Mouse (Mus musculus) c-Kit-negative CD71-positive TER-119-positive erythroid progenitor cells, embryonic 14.5 days (primary cell): ENCODE results near the gene Col4a3.

Experiments
- DNase-seq: peaks from one replicate; pipeline ENCODE4 v3.0.0-alpha.2; 2013; ENCODE audit warnings: low read depth, low spot score

Gene Col4a3

DNA sequence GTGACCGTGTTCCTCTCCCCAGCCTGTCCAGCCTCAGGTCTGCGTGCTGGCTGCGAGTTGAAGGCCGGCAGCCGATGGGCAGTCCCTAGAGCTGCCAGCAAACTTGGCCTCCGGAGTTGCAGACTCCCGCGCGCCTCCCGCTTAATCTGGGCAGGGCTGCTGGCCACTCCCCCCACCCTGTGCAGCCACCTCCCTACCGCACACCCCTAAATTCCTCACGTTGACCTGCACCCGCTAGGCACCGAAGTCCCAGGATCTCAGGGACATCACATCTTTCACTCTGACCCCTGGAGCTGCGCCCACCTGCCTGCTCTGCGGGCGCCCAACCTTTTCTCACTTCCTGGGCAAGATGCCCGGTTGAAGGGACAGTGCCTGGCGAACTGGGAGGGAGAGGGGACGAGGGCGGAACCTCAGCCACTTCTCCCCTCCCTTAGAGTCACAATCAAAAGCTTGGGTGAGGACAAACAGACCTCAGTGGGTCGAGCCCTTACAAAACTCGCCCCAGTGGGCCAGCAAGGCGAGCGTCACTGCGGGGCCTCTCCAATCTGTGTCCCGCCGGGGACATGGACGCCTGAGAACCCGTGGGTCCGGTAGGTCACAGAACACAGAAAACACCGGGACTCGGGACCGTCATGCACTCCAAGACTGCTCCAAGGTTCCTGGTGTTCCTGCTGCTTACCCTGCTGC lies at the start of gene Col4a3, which contains the start of gene Col4a4:
Gene Col4a3 (plus strand): TSS at position 209 of the 687 bp plus-strand sequence.
Gene Col4a4 (minus strand): TSS at position 137 of the 687 bp plus-strand sequence.
- no peak for DNase-seq

DNA sequence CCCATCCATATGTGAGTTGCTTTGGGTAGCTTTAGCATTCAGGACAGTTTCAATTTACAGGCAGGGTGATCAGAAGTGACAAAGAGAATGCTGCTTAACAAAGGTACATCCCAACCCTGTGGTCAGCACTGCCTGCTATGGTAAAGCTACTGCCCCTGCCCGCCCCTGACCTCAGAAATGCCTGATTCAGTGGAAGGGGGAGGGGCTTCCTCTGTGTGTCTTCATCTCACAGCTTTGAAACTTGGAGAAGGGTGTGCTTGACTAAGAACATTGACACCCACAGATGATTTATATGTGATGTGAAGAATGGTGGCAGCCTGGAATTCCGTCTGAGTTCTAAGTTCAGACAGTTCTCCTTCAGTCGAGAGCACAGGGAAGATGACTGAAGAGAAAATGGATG lies 48.9 kb upstream of the Col4a3 start:
- no peak for DNase-seq

DNA sequence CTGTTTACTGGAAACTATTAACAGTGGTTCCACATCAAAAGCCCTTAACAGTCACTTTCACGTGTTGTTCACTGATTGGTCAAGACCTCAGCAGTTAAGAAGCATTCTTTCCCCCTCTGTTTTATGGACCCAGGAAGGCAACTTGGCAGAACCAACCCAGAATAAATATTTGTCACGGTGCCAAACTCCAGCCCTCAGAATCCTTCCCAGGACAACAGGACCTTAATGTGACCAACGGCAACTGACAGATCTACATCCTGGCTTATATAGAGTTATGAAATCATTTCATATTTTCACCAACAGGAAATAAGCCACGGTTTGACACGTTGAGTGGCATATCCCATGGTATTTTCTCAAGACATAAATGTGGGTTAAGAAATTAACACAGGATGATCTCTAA lies 46.7 kb upstream of the Col4a3 start:
- DNase-seq, result no peak

DNA sequence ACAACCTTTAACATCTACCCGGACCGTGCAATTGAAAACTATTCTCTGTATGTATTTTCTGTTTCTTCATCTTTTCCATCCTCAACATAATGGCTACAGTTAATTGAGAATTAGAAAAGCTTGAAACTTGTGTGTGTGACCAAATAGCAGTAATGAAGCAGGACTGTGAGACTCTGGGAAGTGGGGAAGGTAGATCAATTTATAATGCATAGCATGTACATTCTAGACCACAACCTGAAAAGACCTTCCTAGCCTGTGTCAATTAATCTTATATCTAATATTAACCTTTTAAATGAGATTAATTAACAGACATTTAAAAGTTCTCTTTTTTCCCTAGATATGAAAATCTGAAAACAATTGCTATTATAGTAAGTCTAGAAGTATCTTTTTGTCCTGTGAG lies 42.8 kb upstream of the Col4a3 start:
- DNase-seq, result no peak

DNA sequence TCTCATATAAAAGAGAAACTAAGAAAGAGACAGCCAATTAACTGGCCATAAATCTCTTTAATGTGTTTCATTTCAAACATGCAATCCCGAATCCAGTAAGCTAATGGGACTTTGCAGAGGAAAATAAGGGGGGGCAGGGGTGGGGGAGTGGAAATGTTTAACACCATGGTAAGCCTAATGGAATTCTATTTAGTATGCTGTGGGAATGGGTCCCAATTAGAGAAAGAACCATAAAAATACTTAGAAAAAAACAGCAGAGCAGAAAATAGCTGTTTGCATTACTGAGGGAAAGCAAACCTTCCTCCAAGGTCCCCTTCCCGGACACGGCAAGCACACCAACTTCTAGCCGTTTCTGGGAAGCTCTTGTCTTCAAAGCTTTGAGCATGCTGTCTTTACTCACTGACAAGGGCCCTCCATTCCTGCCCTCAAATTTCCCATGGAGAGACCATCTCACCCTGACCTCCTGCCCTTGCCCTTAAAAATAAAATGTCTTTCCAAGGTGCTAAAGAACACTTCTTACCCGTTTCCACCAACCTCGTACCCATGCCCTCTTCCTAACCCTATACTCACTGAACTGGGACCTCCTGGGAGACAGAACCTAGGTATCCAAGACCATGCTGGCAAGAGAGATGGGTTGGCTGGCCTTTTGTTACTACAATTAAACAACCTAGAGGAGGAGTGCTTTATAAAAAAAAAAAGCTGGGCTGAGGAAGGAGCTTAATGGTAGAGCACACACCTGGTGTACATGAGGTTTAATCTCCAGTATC lies 42.1 kb upstream of the Col4a3 start:
- DNase-seq, result no peak

DNA sequence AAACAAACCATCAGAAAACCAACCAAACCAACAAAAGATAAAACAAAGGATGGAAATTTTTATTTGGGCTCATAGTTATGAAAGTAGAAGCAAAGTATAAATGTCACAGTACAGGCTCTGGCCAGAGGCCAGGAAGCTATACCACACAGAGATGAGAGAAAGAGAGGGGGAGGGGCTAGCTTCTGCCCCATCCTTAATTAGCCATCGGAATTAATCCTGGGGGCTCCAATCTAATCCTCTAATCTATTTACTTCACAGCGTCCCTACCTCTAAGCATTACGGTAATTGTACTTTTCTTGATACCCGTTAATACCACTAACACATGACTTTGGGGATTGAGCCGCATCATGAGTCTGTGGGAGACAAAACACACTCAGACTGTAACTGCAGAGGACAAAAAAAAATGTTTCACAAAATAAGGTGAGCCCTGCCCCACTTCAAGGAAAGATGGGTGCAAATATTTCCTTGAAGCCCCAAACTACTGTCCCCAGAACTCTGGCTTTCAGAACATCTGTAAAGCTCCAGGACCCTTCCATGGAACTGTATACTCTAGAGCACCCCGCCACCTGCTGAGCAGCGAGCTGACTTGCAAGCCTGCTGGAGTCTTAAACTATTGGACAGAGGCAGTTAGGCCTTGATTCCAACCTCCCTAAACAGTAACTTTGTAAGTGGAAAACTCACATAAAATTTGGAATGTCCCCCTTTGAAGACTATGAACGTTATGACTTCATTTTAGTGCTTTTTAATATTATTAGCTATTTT lies 41.3 kb upstream of the Col4a3 start:
- DNase-seq, result no peak

DNA sequence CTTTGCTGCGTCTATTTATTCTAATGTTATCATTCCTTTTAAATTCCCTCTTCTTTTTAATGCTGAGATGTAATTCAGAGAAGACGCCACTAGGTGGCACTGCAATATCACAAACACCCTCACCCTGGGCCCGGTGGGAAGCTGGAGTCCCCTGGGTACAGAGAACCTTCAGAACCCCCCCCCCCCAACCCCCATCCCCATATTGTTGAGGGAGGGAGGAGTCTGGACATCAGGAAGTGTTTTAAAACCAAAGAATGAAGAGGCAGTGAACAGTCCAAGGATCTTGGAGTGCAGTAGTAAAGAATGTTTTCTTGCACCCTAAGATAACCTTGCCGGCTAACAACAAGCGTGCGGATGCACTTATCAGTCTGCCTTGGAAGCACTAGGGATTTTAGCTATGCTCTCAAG lies 32.3 kb upstream of the Col4a3 start:
- no peak for DNase-seq

DNA sequence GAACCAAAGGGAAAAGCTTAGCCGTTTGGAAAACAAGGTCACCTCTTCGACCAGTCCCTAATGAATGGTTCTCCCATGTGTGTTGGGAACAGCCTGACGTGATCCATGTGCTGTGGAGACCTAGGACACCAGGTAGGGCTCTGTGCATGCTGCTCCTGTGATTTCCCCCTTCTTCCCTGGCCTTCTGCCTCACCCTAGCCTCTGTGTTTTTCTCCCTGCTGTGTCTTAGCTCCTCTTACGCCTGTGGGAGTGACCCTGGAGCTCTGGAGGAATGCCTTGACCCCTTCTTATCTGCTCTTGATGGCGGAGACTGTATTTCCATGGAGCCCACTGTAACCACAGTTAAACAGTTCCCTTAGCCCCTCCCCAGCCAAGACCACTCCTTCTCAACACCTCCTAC lies 31.8 kb upstream of the Col4a3 start:
- DNase-seq, result no peak

DNA sequence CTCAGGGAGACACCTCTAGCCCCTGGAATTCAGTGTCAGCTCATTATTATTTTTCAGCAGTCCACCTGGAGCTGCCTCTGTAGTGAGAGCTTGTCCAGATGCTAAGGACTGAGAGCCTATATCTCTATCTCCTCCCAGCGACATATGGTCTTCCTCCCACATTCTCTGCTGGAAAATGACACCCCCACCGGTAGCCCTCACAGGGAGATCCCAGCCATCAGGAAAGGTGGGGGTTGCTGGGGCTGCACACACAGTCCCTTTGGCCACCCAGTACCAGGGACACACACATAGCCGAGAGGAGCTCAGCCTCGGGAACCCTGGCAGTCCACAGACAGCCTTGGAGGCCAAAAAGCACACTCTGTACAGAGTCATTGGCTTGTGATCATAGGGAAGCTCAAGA lies 26.5 kb upstream of the Col4a3 start:
- DNase-seq, result no peak

DNA sequence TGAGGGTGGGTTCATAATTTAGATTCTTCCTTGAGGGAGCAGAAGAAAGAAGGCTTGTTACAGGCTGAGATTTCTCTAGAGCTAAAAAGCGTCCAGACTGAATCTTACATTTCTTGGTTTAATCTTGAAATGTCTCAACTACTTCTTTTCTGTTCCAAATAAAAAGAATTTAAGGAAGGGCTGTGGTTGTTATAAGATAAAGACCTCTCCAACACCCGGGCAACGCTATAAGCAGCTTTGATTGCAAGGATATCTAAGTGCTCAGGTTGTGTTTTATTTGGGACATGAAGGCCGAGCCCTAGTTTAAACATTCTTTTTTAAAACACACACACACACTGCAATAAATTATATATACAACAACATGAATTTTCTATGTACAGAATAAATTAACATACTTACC lies 17.3 kb upstream of the Col4a3 start:
- DNase-seq, result no peak

DNA sequence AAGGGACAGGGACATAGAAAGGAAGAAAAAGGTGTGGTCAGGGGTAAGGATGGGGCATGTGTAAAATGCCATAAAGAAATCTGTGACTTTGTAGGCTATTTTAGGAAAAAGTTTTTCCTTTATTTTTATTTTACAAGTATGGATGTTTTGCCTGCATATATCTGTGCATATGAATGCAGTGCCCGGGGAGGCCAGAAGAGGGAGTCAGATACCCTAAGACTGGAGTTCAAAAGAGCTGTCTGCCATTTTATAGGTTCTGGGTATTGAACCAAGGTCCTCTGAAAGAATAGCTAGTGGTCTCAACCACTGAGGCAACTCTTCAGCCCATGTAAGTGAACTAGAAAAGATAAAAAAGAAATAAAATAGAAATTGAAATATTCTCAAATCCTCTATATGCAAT lies 15.0 kb upstream of the Col4a3 start:
- no peak for DNase-seq

DNA sequence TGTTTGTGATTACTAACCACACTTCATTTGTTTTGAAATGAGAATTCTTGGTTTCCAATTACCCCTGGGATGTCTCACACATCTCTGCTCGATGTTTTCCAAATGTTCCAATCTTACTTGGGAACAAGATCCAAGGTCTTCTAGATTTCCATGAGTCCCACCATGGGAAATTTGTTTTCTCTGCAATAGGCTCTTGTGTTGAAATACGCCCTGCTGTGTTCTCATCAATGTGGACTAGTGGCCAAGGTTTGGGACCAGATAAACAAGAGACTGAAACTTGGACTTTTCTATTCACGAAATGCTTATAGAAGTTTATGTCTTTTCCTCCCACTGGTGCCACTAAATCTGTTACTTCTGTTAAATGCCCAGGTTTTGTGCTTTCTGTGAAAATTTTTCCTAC lies 11.0 kb upstream of the Col4a3 start:
- DNase-seq, result no peak

DNA sequence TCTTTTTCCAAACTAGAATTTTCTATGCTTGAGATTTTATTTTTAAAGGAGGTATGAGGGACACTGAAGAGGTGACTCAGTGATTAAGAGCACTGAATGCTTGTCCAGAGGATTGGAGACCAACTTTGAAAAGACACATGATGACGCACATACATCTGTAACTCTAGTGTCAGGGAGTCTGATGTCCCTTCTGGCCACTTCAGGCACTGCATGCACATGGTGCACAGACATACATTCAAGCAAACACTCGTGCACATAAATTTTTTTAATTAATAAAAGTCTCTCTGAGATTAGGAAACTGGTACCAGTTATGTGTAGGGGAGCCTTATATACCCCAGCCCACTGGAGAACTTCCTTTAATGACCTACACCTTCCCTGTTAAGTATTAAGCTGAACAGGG lies 10.5 kb upstream of the Col4a3 start:
- DNase-seq, result no peak

DNA sequence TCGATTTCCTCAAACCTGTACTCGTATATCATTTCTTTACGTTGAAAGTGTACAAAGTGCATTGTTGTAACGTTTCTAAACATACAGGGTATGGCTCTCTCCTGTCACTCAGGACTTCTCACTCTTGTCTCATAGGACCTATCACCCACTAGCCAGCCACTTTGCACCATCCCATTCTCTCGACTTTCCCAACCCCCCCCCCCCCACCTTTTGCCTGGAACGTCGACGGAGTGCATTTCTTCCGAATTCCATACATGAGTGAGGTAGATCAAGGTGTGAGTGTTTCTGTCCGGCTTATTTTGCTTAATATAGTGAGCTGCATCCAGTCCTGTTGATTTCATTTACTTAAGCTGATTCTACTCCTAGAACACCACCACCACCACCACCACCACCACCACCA lies 9.4 kb upstream of the Col4a3 start:
- DNase-seq, result no peak

DNA sequence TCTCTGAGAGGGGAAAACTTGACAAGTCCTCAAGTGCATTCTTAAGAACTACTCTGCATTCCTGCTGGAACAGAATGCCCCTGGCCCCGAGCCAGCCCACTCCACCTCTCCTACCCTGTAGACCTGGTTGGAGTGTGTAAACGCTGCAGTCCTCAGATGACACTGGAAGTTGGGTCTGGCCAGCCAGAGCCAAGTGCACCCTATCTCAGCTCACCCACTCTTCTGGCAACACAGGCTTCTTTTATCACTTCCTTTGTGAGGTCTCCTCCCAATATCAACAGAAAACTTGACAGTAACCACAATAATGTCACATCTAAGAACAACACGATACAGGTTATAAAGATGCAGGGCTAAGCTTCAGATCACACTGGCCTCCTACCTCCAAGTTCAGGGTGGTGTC lies 8.8 kb upstream of the Col4a3 start:
- no peak for DNase-seq

DNA sequence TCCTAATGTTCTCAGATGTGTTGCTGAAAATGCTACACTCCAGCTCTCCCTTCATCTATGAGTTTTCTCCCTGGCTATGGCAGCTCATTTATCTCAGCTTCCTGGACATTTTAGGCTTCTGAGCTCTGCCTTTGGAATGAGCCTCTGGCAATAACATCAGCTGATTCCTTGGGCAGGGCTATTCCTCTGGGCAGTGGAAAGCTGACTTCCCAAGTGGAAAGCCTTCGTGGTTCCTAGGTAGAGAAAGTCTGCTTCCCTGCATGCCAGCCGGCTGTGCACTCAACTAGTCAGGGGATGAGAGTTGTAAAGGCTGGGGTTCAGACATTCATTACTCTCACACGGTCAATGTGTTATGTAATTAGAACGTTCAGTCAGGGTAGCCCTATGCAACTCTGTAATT lies 8.4 kb upstream of the Col4a3 start:
- no peak for DNase-seq

DNA sequence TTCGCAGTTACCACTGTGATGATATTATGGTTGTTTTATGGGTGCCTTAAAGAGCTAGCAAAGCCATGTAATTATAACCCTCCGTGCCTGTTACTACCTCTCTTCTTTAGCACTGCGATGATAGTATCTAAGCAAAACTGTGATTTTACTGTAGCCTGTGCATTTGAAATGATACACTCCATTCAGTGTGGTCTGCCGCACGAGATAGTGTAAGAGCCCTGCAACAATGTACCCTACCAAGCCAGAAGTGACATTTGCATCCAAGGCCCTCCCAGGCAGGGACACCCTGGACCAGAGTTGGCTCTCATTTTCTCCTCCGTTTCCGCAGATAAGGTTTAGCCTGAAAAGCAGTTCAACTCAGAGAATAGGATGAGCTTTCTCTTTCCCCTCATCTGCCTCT lies 740 bp upstream of the Col4a3 start:
- DNase-seq, result no peak

DNA sequence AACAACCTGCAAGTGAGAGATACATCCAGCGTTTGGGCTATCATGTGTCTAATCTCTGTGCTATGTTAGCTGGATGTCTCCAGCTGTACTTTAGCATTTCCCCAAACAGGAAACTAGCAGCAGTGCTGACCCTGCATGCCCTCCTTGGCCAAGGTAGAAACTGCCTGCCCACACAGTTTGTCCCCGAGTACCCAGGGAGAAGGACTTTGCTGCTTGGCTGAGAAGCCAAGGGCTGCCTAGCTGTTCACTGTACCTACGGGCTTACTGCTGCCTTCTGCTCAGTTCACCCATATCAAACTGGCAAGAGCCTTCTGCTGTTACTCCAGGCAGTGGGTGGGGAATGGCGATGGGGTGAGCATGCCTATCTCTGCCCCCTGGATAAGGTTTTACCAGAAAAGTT lies 3.5 kb downstream of the Col4a3 start:
- DNase-seq, result no peak

DNA sequence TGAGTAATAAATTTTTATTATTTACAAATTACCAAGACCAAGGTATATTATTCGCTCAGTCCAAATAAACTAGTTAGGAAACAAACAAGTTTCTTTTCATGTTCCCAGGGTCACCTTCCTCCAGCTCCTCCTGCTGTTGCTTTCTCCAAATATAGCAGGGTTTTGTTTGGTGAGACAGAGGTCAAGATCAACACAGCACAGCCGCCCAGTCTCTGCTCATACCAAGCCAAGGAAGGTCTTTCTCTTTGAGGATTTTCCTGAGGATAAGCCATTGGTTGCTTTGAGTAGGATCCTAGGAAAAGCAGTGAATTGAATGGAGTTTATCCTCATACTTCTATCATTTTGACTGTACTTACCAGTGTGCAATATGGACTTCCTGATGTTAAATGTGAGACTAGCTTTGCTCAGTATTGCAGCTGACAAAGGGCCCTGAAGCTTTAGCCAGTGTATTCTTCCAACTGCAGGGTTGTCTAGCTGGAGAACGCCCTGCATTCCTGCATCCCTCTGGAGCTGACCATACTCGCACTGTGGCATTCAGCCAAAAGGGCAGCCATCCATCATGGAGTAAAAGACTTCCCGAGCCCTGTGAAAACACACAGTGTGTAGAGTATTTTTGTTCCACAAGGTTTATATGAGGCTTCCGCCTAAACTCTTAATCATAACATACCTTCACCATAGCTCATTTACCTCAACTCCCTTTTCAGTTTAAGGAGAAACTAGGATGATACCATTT lies 10.3 kb downstream of the Col4a3 start:
- DNase-seq, result no peak

DNA sequence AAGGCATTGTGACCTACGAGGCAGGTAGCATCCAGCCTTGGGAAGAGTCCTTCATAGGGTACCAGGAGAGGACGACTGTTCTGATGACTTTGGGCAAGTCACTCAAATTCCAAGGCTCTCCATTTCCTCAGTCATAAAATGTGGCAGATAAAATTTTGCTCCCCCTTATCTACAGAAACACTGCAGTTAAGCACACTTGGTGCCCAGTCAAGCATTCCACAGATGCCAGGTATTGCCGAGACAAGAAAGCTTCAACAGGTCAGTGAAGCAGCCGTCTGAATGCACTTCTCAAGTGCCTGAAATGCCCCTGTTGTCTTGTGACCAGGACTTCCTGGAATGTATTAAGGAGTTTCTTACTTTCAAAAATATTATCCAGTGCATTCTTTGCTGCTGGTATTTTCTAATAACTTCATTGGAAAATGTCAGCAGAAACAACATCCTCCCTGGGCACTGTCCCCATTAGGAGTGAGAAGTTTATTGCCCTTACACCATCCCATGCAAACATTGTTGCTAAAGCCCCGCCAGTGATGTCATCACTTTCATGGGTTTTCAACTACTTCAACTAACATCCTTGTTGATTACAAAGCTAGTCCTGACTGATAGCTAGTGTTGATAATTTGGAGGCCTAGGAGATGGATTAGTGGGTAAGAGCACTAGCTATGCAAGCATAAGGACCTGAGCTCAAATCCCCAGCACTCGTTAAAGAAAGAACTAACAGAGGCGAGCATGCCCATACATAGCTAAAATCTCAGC lies 16.7 kb downstream of the Col4a3 start:
- no peak for DNase-seq

DNA sequence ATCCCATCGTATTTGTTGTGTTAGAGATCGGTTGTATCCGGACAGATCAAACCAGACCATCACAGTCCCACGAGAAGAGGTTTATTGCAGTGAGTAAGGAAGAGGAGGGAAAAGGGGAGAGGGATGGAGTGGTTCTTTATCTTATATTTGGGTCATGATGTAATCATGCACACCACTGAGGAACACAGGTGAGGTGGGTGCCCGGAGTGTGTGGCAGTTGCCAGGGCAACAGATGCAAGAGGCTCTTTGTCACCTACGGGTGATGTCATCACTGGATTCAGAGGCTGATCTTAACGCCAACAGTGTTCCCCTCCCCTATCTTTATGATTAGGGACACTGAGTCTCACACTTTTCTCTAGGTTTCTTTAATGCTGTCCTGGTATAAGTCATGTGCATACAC lies 18.6 kb downstream of the Col4a3 start:
- no peak for DNase-seq
